Mouse (Mus musculus) cerebellum, postnatal 25 days (tissue): ENCODE results near the gene Nlrc5.

ENCODE experiments used
- DNase-seq, 2 experiments: peaks; one replicate each; pipeline ENCODE4 v3.0.0; 2021; ENCODE audit warnings: mixed read lengths in 2 of 2

Gene Nlrc5

GRCm38 (mm10) chr8:94532525-94532872, 98.3 kb downstream of the Nlrc5 start:
- no peak for DNase-seq

- peak; percentile 34 to 57 for DNase-seq
Measured at GRCm38 (mm10) chr8:94532873-94533671, 98.9 kb downstream of the Nlrc5 start, which contains the start of gene Cpne2. TSS of gene Cpne2 (plus strand) at chr8:94532990.

- DNase-seq = no peak
Measured at GRCm38 (mm10) chr8:94534612-94535011, 100.5 kb downstream of the Nlrc5 start.

- peak in 1 of 2 experiments; percentile 20 for DNase-seq
Measured at GRCm38 (mm10) chr8:94535631-94536030, 101.5 kb downstream of the Nlrc5 start.

- peak; percentile 29 to 58 for DNase-seq
Measured at GRCm38 (mm10) chr8:94537456-94537855, 103.3 kb downstream of the Nlrc5 start.

GRCm38 (mm10) chr8:94540025-94540424, 105.9 kb downstream of the Nlrc5 start:
- no peak for DNase-seq

- no peak for DNase-seq
Measured at GRCm38 (mm10) chr8:94540889-94541795, 107.0 kb downstream of the Nlrc5 start.

GRCm38 (mm10) chr8:94543981-94544380, 109.8 kb downstream of the Nlrc5 start:
- no peak for DNase-seq

- DNase-seq = peak in 1 of 2 experiments; percentile 31
Measured at GRCm38 (mm10) chr8:94549041-94549440, 114.9 kb downstream of the Nlrc5 start.

GRCm38 (mm10) chr8:94549482-94549881, 115.3 kb downstream of the Nlrc5 start:
- DNase-seq = no peak

- DNase-seq = no peak
Measured at GRCm38 (mm10) chr8:94549998-94550397, 115.8 kb downstream of the Nlrc5 start.

- DNase-seq = peak in 1 of 2 experiments; percentile 37
Measured at GRCm38 (mm10) chr8:94551471-94552422, 117.6 kb downstream of the Nlrc5 start.

GRCm38 (mm10) chr8:94552696-94553095, 118.5 kb downstream of the Nlrc5 start:
- no peak for DNase-seq

GRCm38 (mm10) chr8:94557281-94557680, 123.1 kb downstream of the Nlrc5 start:
- DNase-seq = no peak

- DNase-seq = peak in 1 of 2 experiments; percentile 33
Measured at GRCm38 (mm10) chr8:94561256-94561655, 127.1 kb downstream of the Nlrc5 start.

GRCm38 (mm10) chr8:94564421-94564820, 130.3 kb downstream of the Nlrc5 start:
- DNase-seq = no peak

GRCm38 (mm10) chr8:94566033-94566432, 131.9 kb downstream of the Nlrc5 start:
- DNase-seq = no peak

GRCm38 (mm10) chr8:94566446-94567158, 132.4 kb downstream of the Nlrc5 start:
- DNase-seq = no peak

GRCm38 (mm10) chr8:94567159-94567849, 133.1 kb downstream of the Nlrc5 start:
- DNase-seq = no peak

- no peak for DNase-seq
Measured at GRCm38 (mm10) chr8:94568098-94568497, 133.9 kb downstream of the Nlrc5 start.

- no peak for DNase-seq
Measured at GRCm38 (mm10) chr8:94569419-94569818, 135.3 kb downstream of the Nlrc5 start.
